Mouse (Mus musculus): ENCODE data around the gene Pgls. TPM values are rescaled to one million over a fixed set of nuclear protein-coding genes. Genes with fewer than 3 reads are reported as not detected.

Pgls gene
- total RNA-seq (2021): 10 to 100 TPM; 26.3 to 26.9 TPM
- long read RNA-seq, experiment 1, transcript Pgls-205 (5 exons, 1,062 nt): minor isoform, 5 of 59 reads
- long read RNA-seq, experiment 1, transcript Pgls-201 (5 exons, 893 nt): major isoform, 51 of 59 reads
- long read RNA-seq, experiment 1, partial matches to known transcripts: 2 of 59 reads
- long read RNA-seq, experiment 1, other reads (novel, unspliced or antisense): 1 of 59 reads
- long read RNA-seq, experiment 2, transcript Pgls-201 (5 exons, 893 nt): major isoform, 41 of 45 reads
- long read RNA-seq, experiment 2, partial matches to known transcripts: 1 of 45 reads
- long read RNA-seq, experiment 2, other reads (novel, unspliced or antisense): 0 of 45 reads

- peak; percentile 94 for DNase-seq
These were observed at the start of gene Pgls for GRCm38 (mm10) chr8:71591471-71592373. Pgls (plus strand) TSS chr8:71592176.

GRCm38 (mm10) chr8:71542632-71543343, 49.2 kb upstream of the Pgls start, which contains the start of gene Mvb12a:
Mvb12a (plus strand) TSS chr8:71542922.
- peak; percentile 97 for DNase-seq

GRCm38 (mm10) chr8:71543755-71544154, 48.2 kb upstream of the Pgls start:
- no peak for DNase-seq

- DNase-seq: no peak
These were observed 46.9 kb upstream of the Pgls start for GRCm38 (mm10) chr8:71545053-71545452.

- no peak for DNase-seq
These were observed 44.4 kb upstream of the Pgls start for GRCm38 (mm10) chr8:71547590-71547989.

GRCm38 (mm10) chr8:71550754-71551153, 41.2 kb upstream of the Pgls start:
- no peak for DNase-seq

- no peak for DNase-seq
These were observed 39.2 kb upstream of the Pgls start for GRCm38 (mm10) chr8:71552770-71553169.

GRCm38 (mm10) chr8:71554001-71554400, 38.0 kb upstream of the Pgls start:
- no peak for DNase-seq

GRCm38 (mm10) chr8:71554644-71555043, 37.3 kb upstream of the Pgls start:
- no peak for DNase-seq

- no peak for DNase-seq
These were observed 33.7 kb upstream of the Pgls start, which contains the start of gene Tmem221 for GRCm38 (mm10) chr8:71558071-71558957. Tmem221 (minus strand) TSS chr8:71558871.

- peak; percentile 43 for DNase-seq
These were observed 32.9 kb upstream of the Pgls start for GRCm38 (mm10) chr8:71558958-71559690.

- DNase-seq: no peak
These were observed 31.9 kb upstream of the Pgls start for GRCm38 (mm10) chr8:71560071-71560470.

GRCm38 (mm10) chr8:71560765-71561164, 31.2 kb upstream of the Pgls start:
- DNase-seq: no peak

GRCm38 (mm10) chr8:71561401-71561800, 30.6 kb upstream of the Pgls start:
- DNase-seq: no peak

- peak; percentile 75 for DNase-seq
These were observed 29.2 kb upstream of the Pgls start for GRCm38 (mm10) chr8:71562751-71563150.

GRCm38 (mm10) chr8:71563992-71564391, 28.0 kb upstream of the Pgls start:
- no peak for DNase-seq

- no peak for DNase-seq
These were observed 25.5 kb upstream of the Pgls start, which contains the start of gene Nxnl1 for GRCm38 (mm10) chr8:71566501-71566900. Nxnl1 (minus strand) TSS chr8:71566601.

GRCm38 (mm10) chr8:71567587-71567986, 24.4 kb upstream of the Pgls start:
- no peak for DNase-seq

GRCm38 (mm10) chr8:71568387-71568937, 23.5 kb upstream of the Pgls start, which contains the start of gene Slc27a1:
Slc27a1 (plus strand) TSS chr8:71568882.
- peak; percentile 79 for DNase-seq

GRCm38 (mm10) chr8:71568941-71569340, 23.0 kb upstream of the Pgls start:
- peak; percentile 50 for DNase-seq
